Comparison of ENCODE assay signal across 10 mouse cellular contexts in the genomic region with DNA sequence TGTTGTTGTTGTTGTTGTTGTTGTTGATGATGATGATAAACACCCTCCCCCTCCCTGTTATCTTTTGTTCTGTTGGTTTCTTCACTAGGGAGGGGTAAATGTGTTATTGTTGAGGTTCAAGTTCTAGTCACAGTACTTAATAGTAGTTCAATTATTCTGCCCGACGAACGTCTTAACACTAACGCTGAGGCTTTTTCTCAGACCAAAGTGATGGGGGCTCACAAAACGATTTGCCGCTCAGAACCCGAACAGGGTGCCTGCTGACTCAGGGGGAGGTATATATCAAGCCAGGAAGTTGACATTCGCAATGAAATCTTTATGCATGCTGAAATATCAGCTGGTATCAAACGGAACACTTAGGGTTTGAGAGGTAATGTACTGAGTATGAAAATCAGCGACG. TPM values are rescaled to one million over a fixed set of nuclear protein-coding genes. Genes with fewer than 3 reads are reported as not detected.
DNase-seq lines count a peak whose midpoint lies in the region; ATAC-seq and TF ChIP-seq lines count a peak whose summit lies in the region.
"Had no signal": no experiment of that assay in that cellular context is flagged by ENCODE, and none has a peak within 500 bp of the region (broad histone marks: within the 10 kb centered on the region; RNA-seq: fewer than 3 reads in every experiment).

No protein-coding gene starts in this region.

- peak overlapping the region; percentile 92; the same call in 1 of the 2 replicates for H3K4me2 ChIP-seq in heart, embryonic 12.5 days
- H3K4me2 ChIP-seq in forebrain, embryonic 14.5 days (ENCODE audit: low read length): peak overlapping the region; percentile 91
- peak overlapping the region; percentile 93 for H3K4me2 ChIP-seq in limb, embryonic 15.5 days

- TF ChIP-seq CTCF in E14TG2a.4 (conservative IDR thresholded peaks at IDR 0.05; ENCODE audit: low read length): no peak

- H3K9ac ChIP-seq in heart, embryonic 12.5 days: no peak overlapping the region
- H3K9ac ChIP-seq in forebrain, embryonic 14.5 days (ENCODE audit: low read length): peak overlapping the region; percentile 71
- H3K9ac ChIP-seq in limb, embryonic 15.5 days: no peak overlapping the region

- WGBS in heart, embryonic 12.5 days: 35% methylated on average over 11 of the region's 11 CpGs
- WGBS in forebrain, embryonic 14.5 days: 16% methylated on average over 11 of the region's 11 CpGs
- WGBS in limb, embryonic 15.5 days: 35% methylated on average over 11 of the region's 11 CpGs

- no peak overlapping the region for H3K27ac ChIP-seq in heart, embryonic 12.5 days (ENCODE audit: poor library complexity, severe bottlenecking)
- H3K27ac ChIP-seq in forebrain, embryonic 14.5 days (ENCODE audit: low read depth, low read length): 0 out of 2 replicates have a peak overlapping the region, but pooled peaks have one; percentile 90
- no peak overlapping the region for H3K27ac ChIP-seq in limb, embryonic 15.5 days

- no peak for DNase-seq in heart, postnatal 25 days (ENCODE audit: low spot score)
- no peak for DNase-seq in forebrain, embryonic 14.5 days (ENCODE audit: low spot score)
- DNase-seq in urinary bladder, adult 18-20 months (ENCODE audit: low spot score in 2 of 2): no peak
- DNase-seq in left cerebral cortex, postnatal 36 days (ENCODE audit: low spot score in 2 of 2): no peak
- no peak for DNase-seq in cerebellum, postnatal 36 days
- DNase-seq: thymus, postnatal 4 days had no signal

- intact Hi-C loops in heart, postnatal 25 days (cut with DNase I): loop anchor here (2.0 kb wide), 1 partner anchor 59 kb away; a partner anchor contains a TSS
- intact Hi-C loops in left cerebral cortex, postnatal 36 days (cut with DNase I): loop anchor here (2.0 kb wide), 1 partner anchor 39 kb away; no protein-coding TSS in a partner anchor

- ATAC-seq in heart, embryonic 12.5 days (ENCODE audit: insufficient number of reproducible peaks, low FRiP score): no peak
- ATAC-seq in forebrain, embryonic 14.5 days: no peak
- no peak for ATAC-seq in limb, embryonic 15.5 days (ENCODE audit: insufficient number of reproducible peaks, low FRiP score, low TSS enrichment, low read depth)

- H3K4me1 ChIP-seq in heart, embryonic 12.5 days (replicated peaks): no peaks in the 10 kb centered on the region
- H3K4me1 ChIP-seq in E14TG2a.4 (replicated peaks; ENCODE audit: low read depth, low read length): peaks cover 70% of the 10 kb centered on the region
- 0 out of 2 replicates have a peak, but pooled peaks cover 5% of the 10 kb centered on the region for H3K4me1 ChIP-seq in forebrain, embryonic 14.5 days (ENCODE audit: control insufficient read depth, insufficient read depth, low read length)
- peaks cover 17% of the 10 kb centered on the region for H3K4me1 ChIP-seq in limb, embryonic 15.5 days

- H3K36me3 ChIP-seq in heart, embryonic 12.5 days: no peaks in the 10 kb centered on the region
- peaks cover 37% of the 10 kb centered on the region for H3K36me3 ChIP-seq in E14TG2a.4 (ENCODE audit: insufficient read depth, low read length)
- H3K36me3 ChIP-seq in forebrain, embryonic 14.5 days (ENCODE audit: control insufficient read depth, insufficient read depth, low read length): no peaks in the 10 kb centered on the region
- no peaks in the 10 kb centered on the region for H3K36me3 ChIP-seq in limb, embryonic 15.5 days

- H3K4me3 ChIP-seq in heart, embryonic 12.5 days: peak overlapping the region; percentile 69
- H3K4me3 ChIP-seq in E14TG2a.4 (replicated peaks; ENCODE audit: low read length): peak overlapping the region; percentile 96
- H3K4me3 ChIP-seq in forebrain, embryonic 14.5 days (ENCODE audit: low read depth, low read length): peak overlapping the region; percentile 69
- H3K4me3 ChIP-seq in limb, embryonic 15.5 days: peak overlapping the region; percentile 62

- no peaks in the 10 kb centered on the region for H3K27me3 ChIP-seq in heart, embryonic 12.5 days (replicated peaks)
- no peaks in the 10 kb centered on the region for H3K27me3 ChIP-seq in E14TG2a.4 (ENCODE audit: insufficient read depth, low read length)
- H3K27me3 ChIP-seq in forebrain, embryonic 14.5 days (replicated peaks; ENCODE audit: control insufficient read depth, insufficient read depth, low read length): no peaks in the 10 kb centered on the region
- H3K27me3 ChIP-seq in limb, embryonic 15.5 days: peaks cover 18% of the 10 kb centered on the region
- H3K27me3 ChIP-seq: CH12.LX had no signal

- H3K9me3 ChIP-seq in heart, embryonic 12.5 days (replicated peaks): peaks cover 10% of the 10 kb centered on the region
- H3K9me3 ChIP-seq in E14TG2a.4 (ENCODE audit: low read length): peaks cover 21% of the 10 kb centered on the region
- 0 out of 2 replicates have a peak, but pooled peaks cover 2% of the 10 kb centered on the region for H3K9me3 ChIP-seq in forebrain, embryonic 14.5 days (replicated peaks; ENCODE audit: control insufficient read depth, low read length)
- no peaks in the 10 kb centered on the region for H3K9me3 ChIP-seq in limb, embryonic 15.5 days

RNA-seq across cellular contexts. Expression of a gene that starts 1.4 kb away (rescaled TPM):
- polyA plus RNA-seq in heart, embryonic 12.5 days (2016; fragmentation: Nextera tagmentation; extraction: Ambion mirVana): 8.3 and 8.6 TPM in 2 replicates
- total RNA-seq in heart, postnatal 25 days (2021): 10 to 100 TPM; 63.5 to 66.0 TPM
- polyA plus RNA-seq in forebrain, embryonic 14.5 days (2014; fragmentation: Nextera tagmentation; extraction: Ambion mirVana): 28.9 and 29.1 TPM in 2 replicates
- polyA plus RNA-seq in limb, embryonic 15.5 days (2015; fragmentation: Nextera tagmentation; extraction: Ambion mirVana): 13.8 and 15.6 TPM in 2 replicates
- 10 to 100 TPM; 25.3 TPM for total RNA-seq in left cerebral cortex, postnatal 36 days (2021)

RNA-seq across cellular contexts. Expression of a gene that starts 39.8 kb away (rescaled TPM):
- 48.5 and 50.4 TPM in 2 replicates for polyA plus RNA-seq in heart, embryonic 12.5 days (2016; fragmentation: Nextera tagmentation; extraction: Ambion mirVana)
- total RNA-seq in heart, postnatal 25 days (2021): 10 to 100 TPM; 34.3 to 38.8 TPM
- 35.4 and 43.7 TPM in 2 replicates for polyA plus RNA-seq in forebrain, embryonic 14.5 days (2014; fragmentation: Nextera tagmentation; extraction: Ambion mirVana)
- 39.2 and 40.3 TPM in 2 replicates for polyA plus RNA-seq in limb, embryonic 15.5 days (2015; fragmentation: Nextera tagmentation; extraction: Ambion mirVana)
- total RNA-seq in left cerebral cortex, postnatal 36 days (2021): 10 to 100 TPM; 17.9 to 22.3 TPM

RNA-seq across cellular contexts. Expression of a gene that starts 59.4 kb away (rescaled TPM):
- polyA plus RNA-seq in heart, embryonic 12.5 days (2016; fragmentation: Nextera tagmentation; extraction: Ambion mirVana): 44.4 and 47.2 TPM in 2 replicates
- 10 to 100 TPM; 38.5 to 43.0 TPM for total RNA-seq in heart, postnatal 25 days (2021)
- 25.4 and 29.5 TPM in 2 replicates for polyA plus RNA-seq in forebrain, embryonic 14.5 days (2014; fragmentation: Nextera tagmentation; extraction: Ambion mirVana)
- 30.6 and 32.0 TPM in 2 replicates for polyA plus RNA-seq in limb, embryonic 15.5 days (2015; fragmentation: Nextera tagmentation; extraction: Ambion mirVana)
- 10 to 100 TPM; 16.4 to 24.0 TPM for total RNA-seq in left cerebral cortex, postnatal 36 days (2021)
